Mouse (Mus musculus): ENCODE results near the gene Znhit2.
"Not testable (repeated sequence)": the region's sequence is repeated elsewhere in the genome, so short reads cannot be mapped to it uniquely, and the experiment has no call there.

Znhit2 gene

GRCm38 (mm10) chr19:6061021-6061533 lies at the start of gene Znhit2:
Gene Znhit2 (plus strand): TSS chr19:6061192.
- peak; percentile 82 to 88 for DNase-seq (ENCODE audit: low spot score in 2 of 2)

- no peak for DNase-seq (ENCODE audit: low spot score in 2 of 2)
These were observed 47.3 kb upstream of the Znhit2 start for GRCm38 (mm10) chr19:6013691-6014090.

- DNase-seq (ENCODE audit: low spot score in 2 of 2): peak; percentile 47
These were observed 45.9 kb upstream of the Znhit2 start for GRCm38 (mm10) chr19:6014991-6015510.

- DNase-seq (ENCODE audit: low spot score in 2 of 2): peak; percentile 56
These were observed 45.3 kb upstream of the Znhit2 start, which contains the start of gene Capn1 for GRCm38 (mm10) chr19:6015511-6016315. Gene Capn1 (minus strand): TSS chr19:6015897.

GRCm38 (mm10) chr19:6016532-6016931 lies 44.5 kb upstream of the Znhit2 start:
- no peak for DNase-seq (ENCODE audit: low spot score in 2 of 2)

- DNase-seq (ENCODE audit: low spot score in 2 of 2): peak; percentile 85 to 93
These were observed 42.6 kb upstream of the Znhit2 start for GRCm38 (mm10) chr19:6018142-6019089.

GRCm38 (mm10) chr19:6020276-6020675 lies 40.7 kb upstream of the Znhit2 start:
- DNase-seq (ENCODE audit: low spot score in 2 of 2): no peak

GRCm38 (mm10) chr19:6023059-6023458 lies 37.9 kb upstream of the Znhit2 start:
- DNase-seq (ENCODE audit: low spot score in 2 of 2): no peak

GRCm38 (mm10) chr19:6023930-6024329 lies 37.1 kb upstream of the Znhit2 start:
- DNase-seq (ENCODE audit: low spot score in 2 of 2): no peak

- DNase-seq (ENCODE audit: low spot score in 2 of 2): no peak
These were observed 32.0 kb upstream of the Znhit2 start for GRCm38 (mm10) chr19:6028991-6029390.

- no peak for DNase-seq (ENCODE audit: low spot score in 2 of 2)
These were observed 31.6 kb upstream of the Znhit2 start for GRCm38 (mm10) chr19:6029426-6029825.

- no peak for DNase-seq (ENCODE audit: low spot score in 2 of 2)
These were observed 30.3 kb upstream of the Znhit2 start for GRCm38 (mm10) chr19:6030520-6031280.

- no peak for DNase-seq (ENCODE audit: low spot score in 2 of 2)
These were observed 24.9 kb upstream of the Znhit2 start for GRCm38 (mm10) chr19:6035966-6036585.

GRCm38 (mm10) chr19:6037695-6038094 lies 23.3 kb upstream of the Znhit2 start:
- DNase-seq (ENCODE audit: low spot score in 2 of 2): no peak

- DNase-seq (ENCODE audit: low spot score in 2 of 2): no peak
These were observed 22.7 kb upstream of the Znhit2 start for GRCm38 (mm10) chr19:6038326-6038725.

GRCm38 (mm10) chr19:6040002-6040401 lies 21.0 kb upstream of the Znhit2 start:
- no peak for DNase-seq (ENCODE audit: low spot score in 2 of 2)

- DNase-seq (ENCODE audit: low spot score in 2 of 2): no peak
These were observed 18.7 kb upstream of the Znhit2 start for GRCm38 (mm10) chr19:6042293-6042692.

- DNase-seq (ENCODE audit: low spot score in 2 of 2): not testable (repeated sequence)
These were observed 16.9 kb upstream of the Znhit2 start for GRCm38 (mm10) chr19:6044102-6044501.

GRCm38 (mm10) chr19:6045366-6046293 lies 15.4 kb upstream of the Znhit2 start:
- no peak for DNase-seq (ENCODE audit: low spot score in 2 of 2)

Measured in spleen, postnatal 14 days (tissue).